Mouse (Mus musculus) G1E (cell line): Measurements from ENCODE around the gene Hoxb8. TPM values are rescaled to one million over a fixed set of nuclear protein-coding genes. Genes with fewer than 3 reads are reported as not detected.
A peak's percentile ranks its signal among the peaks of the same experiment; 100 is the strongest.

Experiments
- ATAC-seq: 2 replicates; pipeline ENCODE4 v1.8.0; 2016; ENCODE audit warnings: mild to moderate bottlenecking; ENCODE audit not compliant: insufficient number of reproducible peaks, poor library complexity, low FRiP score, severe bottlenecking; ENCODE audit errors: extremely low read depth
- DNase-seq: peaks from one replicate; pipeline ENCODE4 v3.0.0; 2012; ENCODE audit warnings: low spot score
- H3K27me3 ChIP-seq: 2 replicates; pipeline ENCODE4 v1.6.1; 2012; ENCODE audit warnings: mild to moderate bottlenecking, low read length, inconsistent platforms; ENCODE audit not compliant: insufficient read depth
- H3K36me3 ChIP-seq: replicated peaks from 2 replicates; pipeline ENCODE3; 2012; ENCODE audit warnings: mild to moderate bottlenecking, inconsistent platforms
- H3K4me1 ChIP-seq: 2 replicates; pipeline ENCODE4 v1.6.1; 2012; ENCODE audit warnings: low read depth, low read length, inconsistent platforms, mixed read lengths; ENCODE audit not compliant: insufficient read depth
- H3K4me3 ChIP-seq: 2 replicates; pipeline ENCODE4 v1.5.1; 2012; ENCODE audit warnings: low read depth, mild to moderate bottlenecking, inconsistent platforms, low read length, moderate library complexity, mixed read lengths
- H3K9me3 ChIP-seq: replicated peaks from 2 replicates; pipeline ENCODE4 v1.6.1; 2012; ENCODE audit warnings: inconsistent platforms
- CTCF ChIP-seq: IDR thresholded peaks from 2 replicates; pipeline ENCODE4 v1.5.1; 2012; ENCODE audit warnings: low read depth, low read length, inconsistent platforms, mixed read lengths
- GATA1 ChIP-seq: IDR thresholded peaks from 2 replicates; pipeline ENCODE4 v1.6.1; 2012; ENCODE audit warnings: borderline replicate concordance, low read length, inconsistent platforms, mixed read lengths
- GATA2 ChIP-seq: IDR thresholded peaks from 2 replicates; pipeline ENCODE4 v1.6.1; 2012; ENCODE audit warnings: low read depth, low read length, inconsistent platforms, borderline replicate concordance
- POLR2AphosphoS5 ChIP-seq: IDR thresholded peaks from 2 replicates; pipeline ENCODE4 v1.6.1; 2012; ENCODE audit warnings: low read depth, low read length, inconsistent platforms; ENCODE audit not compliant: insufficient replicate concordance
- TAL1 ChIP-seq: conservative IDR thresholded peaks from 2 replicates; pipeline ENCODE4 v1.6.1; 2012; ENCODE audit warnings: low read depth, low read length, inconsistent platforms, mixed read lengths
- polyA plus RNA-seq: library from polyadenylated mRNA; stranded (reverse); fragments of >175 nt; gene quantifications from 2 replicates; pipeline ENCODE4 v1.2.3, GENCODE M21; 2012
- total RNA-seq, 2 experiments: library from RNA; stranded (forward) in 1 of 2; stranded (reverse) in 1 of 2; fragments of 200-1000 nt in 1 of 2; fragments of >200 nt in 1 of 2; fragmentation: Nextera tagmentation in 1 of 2; gene quantifications; 2 replicates each; pipeline ENCODE4 v1.2.3; 2014 to 2017

Gene Hoxb8
- total and polyA plus RNA-seq, 3 experiments: 0.22 TPM; not detected in 1

DNA sequence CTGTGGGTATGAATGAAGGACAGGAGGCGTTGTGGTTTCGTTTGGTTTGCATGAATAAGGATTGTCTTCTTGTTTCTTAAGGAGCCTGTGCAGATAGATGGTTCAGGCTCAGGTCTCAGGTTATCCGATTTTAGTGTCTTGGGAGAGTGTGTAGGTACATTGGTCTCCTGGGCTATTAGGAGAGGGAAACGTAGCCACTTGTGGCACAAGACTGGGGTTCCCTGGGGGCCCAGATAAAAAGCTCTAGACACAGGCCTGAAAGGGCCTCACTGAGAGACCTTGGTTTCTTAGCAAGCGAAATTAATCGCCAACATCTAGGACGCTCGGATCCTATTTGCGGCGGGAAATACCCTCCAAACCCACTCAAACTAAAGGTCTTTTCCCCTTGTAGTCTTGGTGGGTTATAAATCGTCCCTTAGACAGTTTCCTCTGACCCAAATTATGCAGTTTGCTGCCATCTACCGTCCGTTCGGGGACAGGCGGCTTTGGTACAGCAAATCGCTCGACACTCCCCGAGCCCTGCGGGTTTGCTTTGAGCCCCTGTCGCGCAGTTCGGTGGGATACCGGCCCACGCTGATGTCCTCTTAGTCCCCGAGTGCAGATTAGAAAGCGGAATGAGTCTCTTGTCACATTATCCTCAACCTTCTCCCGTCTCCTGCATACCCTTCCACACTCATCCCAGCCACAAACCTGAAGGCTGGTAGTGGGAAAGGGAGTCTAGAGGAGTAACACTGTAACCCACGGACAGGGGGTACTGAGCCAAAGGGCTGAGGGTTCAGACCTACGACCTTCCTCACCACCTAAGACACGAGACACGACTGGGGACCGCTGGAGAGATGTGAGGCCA is 12.8 kb downstream of the Hoxb8 start:
- Histone ChIP-seq H3K27me3 (peaks cover 76% of the 10 kb centered on the region), H3K4me1 (peaks cover 7% of the 10 kb centered on the region; the same call in 1 of the 2 replicates), H3K9me3 (no peaks in the 10 kb centered on the region), H3K36me3 (no peaks in the 10 kb centered on the region), H3K4me3 (no peak overlapping the region)
- ATAC-seq (no peak), DNase-seq (peak; percentile 39)
- TF ChIP-seq GATA1 (no peak), CTCF (peak; percentile 40)

DNA sequence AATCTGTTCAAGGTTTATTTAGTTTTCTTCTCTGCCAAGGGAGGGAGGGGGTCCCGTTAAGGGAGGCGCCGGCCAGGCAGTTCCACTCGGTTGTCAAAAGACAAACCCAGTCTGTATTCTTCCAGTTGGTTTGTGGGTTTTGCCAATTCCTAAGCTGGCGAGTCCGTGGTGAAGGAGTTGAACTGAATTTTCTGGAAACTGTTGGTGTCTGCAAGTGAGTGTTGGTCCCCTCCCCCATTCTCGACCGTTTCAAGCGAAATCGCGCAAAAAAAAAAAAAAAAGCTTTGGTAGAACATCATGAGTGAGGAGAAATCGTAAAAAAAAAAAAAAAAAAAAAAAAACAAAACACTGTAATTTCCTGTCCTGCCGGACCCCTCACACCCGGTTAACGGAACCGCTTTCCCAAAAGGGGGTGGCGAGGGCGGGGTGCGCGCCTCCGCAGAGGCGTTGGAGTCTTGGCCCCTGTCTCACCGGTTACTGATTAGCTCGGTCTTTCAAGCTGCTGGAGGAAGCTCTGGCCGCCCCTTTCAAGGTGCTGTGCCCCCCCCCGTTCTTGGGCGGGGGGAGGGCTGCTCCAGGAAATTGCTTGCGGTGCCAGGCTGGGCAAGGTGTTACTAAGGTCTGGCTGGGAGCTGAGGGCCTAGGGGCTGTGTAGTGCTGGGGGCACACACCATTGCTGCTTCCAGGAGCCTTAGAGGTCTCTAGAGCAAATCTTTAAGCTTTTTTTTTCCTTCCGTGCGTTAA is 13.6 kb downstream of the Hoxb8 start:
- Histone ChIP-seq H3K27me3 (peaks cover 79% of the 10 kb centered on the region), H3K9me3 (no peaks in the 10 kb centered on the region), H3K36me3 (no peaks in the 10 kb centered on the region), H3K4me1 (peaks cover 7% of the 10 kb centered on the region; the same call in 1 of the 2 replicates), H3K4me3 (no peak overlapping the region)
- TF ChIP-seq GATA2 (no peak), CTCF (no peak), TAL1 (no peak), POLR2AphosphoS5 (no peak), GATA1 (no peak)
- no peak for ATAC-seq
- no peak for DNase-seq

DNA sequence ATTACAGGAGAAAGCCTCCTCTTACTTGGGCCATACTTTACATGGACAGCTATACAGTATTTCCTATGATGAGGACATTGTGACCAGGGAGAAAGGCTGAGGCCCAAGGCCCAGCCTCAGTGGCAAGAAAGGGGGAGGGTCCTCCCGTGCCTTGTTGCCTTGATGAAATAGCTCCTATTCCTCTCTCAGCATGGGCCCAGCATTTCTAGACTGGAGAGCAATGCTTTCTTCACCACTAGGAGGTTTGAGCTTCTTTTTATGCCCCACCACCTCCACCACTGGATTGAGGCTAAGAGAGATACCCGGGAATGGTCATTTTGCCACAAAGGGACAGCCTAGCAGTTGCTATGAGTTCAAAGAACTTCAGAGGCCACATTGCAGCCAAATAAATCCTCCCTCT is 15.3 kb downstream of the Hoxb8 start:
- no peaks in the 10 kb centered on the region for H3K9me3 ChIP-seq
- no peak for DNase-seq
- peaks cover 82% of the 10 kb centered on the region for H3K27me3 ChIP-seq
- ATAC-seq: no peak
- no peaks in the 10 kb centered on the region for H3K36me3 ChIP-seq
- no peak for TF ChIP-seq GATA1
- no peak for TF ChIP-seq TAL1
- no peak for TF ChIP-seq CTCF
- TF ChIP-seq GATA2: no peak
- TF ChIP-seq POLR2AphosphoS5: no peak
- no peak overlapping the region for H3K4me3 ChIP-seq
- peaks cover 7% of the 10 kb centered on the region; the same call in 1 of the 2 replicates for H3K4me1 ChIP-seq

DNA sequence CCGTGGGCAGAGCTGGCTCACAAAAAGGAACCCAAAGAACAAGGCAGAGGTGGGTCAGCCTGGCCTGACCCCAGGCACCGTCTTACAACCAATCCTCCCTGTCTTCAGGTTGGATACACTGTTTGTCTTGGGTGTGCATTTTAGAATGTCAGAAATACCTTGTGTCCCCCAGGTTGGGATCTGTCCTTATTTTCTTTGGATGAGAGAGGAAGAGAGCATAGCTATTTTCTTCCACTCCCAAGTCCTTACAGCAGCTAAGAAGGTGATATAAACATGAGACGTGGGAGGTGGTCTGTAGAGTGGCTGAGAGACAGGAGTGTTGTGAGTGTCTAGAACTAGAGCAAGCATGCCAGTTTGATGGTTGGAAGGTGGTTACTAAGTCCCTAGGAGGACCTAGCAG is 15.7 kb downstream of the Hoxb8 start:
- Histone ChIP-seq H3K4me3 (no peak overlapping the region), H3K4me1 (peaks cover 7% of the 10 kb centered on the region; the same call in 1 of the 2 replicates), H3K36me3 (no peaks in the 10 kb centered on the region), H3K27me3 (peaks cover 81% of the 10 kb centered on the region), H3K9me3 (no peaks in the 10 kb centered on the region)
- ATAC-seq: no peak
- no peak for DNase-seq
- TF ChIP-seq POLR2AphosphoS5 (no peak), GATA1 (no peak), TAL1 (no peak), CTCF (no peak), GATA2 (no peak)

DNA sequence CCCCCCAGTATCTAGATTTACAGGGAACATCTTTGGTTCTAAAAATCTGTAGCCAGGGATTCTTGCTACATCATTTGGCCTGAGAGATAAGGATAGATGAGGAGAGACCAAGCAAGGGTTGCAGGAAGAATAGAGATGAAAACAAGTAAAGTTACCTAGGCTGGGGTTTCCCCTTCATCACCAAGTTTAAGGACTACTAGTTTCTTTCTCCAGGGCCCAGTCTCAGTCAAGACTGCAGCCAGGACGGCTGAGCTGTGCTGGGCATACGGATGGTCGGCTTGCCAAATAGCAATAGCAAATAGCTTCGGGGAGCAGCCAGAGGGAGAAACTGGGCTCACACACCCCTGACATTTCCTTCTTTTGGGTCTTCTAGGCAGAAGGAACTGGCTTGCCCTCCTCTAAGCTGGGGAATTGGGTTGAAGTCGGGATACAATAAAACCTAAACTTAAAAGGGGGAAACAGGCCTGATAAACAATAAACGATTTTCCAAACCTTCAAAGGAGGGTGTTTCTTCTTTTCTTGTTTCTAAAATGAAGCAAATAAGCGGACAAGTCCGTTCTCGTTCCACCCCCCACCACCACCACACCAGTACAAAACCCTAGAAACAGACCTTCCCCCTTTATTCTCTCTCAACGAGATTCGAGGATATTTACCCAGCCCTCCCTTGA is 16.4 kb downstream of the Hoxb8 start:
- Histone ChIP-seq H3K4me1 (peaks cover 7% of the 10 kb centered on the region; the same call in 1 of the 2 replicates), H3K9me3 (no peaks in the 10 kb centered on the region), H3K4me3 (no peak overlapping the region), H3K27me3 (peaks cover 80% of the 10 kb centered on the region), H3K36me3 (no peaks in the 10 kb centered on the region)
- no peak for TF ChIP-seq CTCF
- TF ChIP-seq POLR2AphosphoS5: no peak
- TF ChIP-seq TAL1: no peak
- TF ChIP-seq GATA2: no peak
- TF ChIP-seq GATA1: no peak
- ATAC-seq (no peak), DNase-seq (no peak)

DNA sequence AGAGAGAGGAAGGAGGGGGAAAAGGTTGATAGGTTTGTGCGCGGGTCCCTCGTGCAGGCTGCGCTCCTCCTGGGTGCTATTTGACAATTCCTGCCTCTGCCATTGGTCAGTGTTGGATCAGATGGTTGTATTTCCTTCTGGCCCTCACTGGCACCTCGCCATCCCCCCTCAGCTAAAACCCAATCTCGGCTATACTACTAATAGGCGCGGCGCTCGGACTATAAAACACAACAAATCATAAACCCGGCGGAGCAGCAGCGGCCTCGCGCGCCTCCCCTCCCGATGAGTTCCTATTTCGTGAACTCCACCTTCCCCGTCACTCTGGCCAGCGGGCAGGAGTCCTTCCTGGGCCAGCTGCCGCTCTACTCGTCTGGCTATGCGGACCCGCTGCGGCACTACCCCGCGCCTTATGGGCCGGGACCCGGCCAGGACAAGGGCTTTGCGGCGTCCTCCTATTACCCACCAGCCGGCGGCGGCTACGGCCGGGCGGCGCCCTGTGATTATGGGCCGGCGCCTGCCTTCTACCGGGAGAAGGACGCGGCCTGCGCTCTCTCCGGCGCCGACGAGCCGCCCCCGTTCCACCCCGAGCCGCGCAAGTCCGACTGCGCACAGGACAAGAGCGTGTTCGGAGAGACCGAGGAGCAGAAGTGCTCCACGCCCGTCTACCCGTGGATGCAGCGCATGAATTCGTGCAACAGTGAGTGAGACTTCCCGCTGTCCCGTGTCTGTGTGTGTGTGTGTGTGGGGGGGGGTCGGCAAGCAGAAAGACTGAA is 17.4 kb downstream of the Hoxb8 start:
- Histone ChIP-seq H3K4me1 (peaks cover 7% of the 10 kb centered on the region; the same call in 1 of the 2 replicates), H3K9me3 (peaks cover 5% of the 10 kb centered on the region; the same call in 1 of the 2 replicates), H3K36me3 (no peaks in the 10 kb centered on the region), H3K4me3 (no peak overlapping the region), H3K27me3 (peaks cover 79% of the 10 kb centered on the region)
- ATAC-seq (no peak), DNase-seq (no peak)
- no peak for TF ChIP-seq POLR2AphosphoS5
